Mouse (Mus musculus): ENCODE measurements around the gene Vrk1. TPM values are rescaled to one million over a fixed set of nuclear protein-coding genes. Genes with fewer than 3 reads are reported as not detected.

Gene Vrk1
- total and polyA plus RNA-seq, 3 experiments = 55.2 to 124 (median 69.1) TPM

DNA sequence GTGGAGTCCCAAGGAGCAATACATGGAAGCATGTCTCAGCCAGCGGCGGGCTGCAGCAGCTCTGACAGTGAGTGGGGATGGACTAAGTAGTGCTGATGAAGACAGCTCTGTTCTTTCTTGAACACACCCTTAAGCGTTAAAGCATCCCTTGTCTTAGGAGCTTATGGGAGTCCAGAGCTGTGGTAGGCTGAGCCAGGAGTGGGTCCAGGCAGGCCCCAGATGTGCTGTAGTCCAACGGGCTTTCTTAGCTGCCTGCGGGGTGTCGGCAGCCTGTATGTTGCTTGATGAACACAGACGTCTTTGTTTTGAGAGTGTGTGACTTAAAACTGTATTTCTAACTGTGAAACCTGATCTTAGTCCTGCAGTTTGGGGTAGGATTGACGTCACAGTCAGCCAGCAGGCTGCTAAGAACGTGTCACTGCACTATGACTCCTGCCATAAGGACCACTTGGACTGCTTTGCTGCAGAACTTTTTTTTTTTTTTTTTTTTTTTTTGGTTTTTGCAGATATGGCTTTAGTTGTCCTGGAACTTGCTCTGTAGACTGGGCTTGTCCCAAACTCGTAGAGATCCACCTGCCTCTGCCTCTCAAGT is 61.6 kb downstream of the Vrk1 start:
- Histone ChIP-seq H3K9me3 (replicated peaks; ENCODE audit: low read length) (no peaks in the 10 kb centered on the region), H3K4me3 (replicated peaks in 1 of 3; ENCODE audit: low read depth in 2 of 3, low read length in 2 of 3, poor library complexity in 1 of 3) (no peak overlapping the region), H3K27ac (ENCODE audit: insufficient read depth, low read depth) (no peak overlapping the region), H3K9ac (ENCODE audit: insufficient read depth, low read depth) (no peak overlapping the region), H3K4me2 (ENCODE audit: insufficient read depth, low read depth, poor library complexity, severe bottlenecking) (no peak overlapping the region), H3K36me3 (replicated peaks in 1 of 2; ENCODE audit: control insufficient read depth in 1 of 2, insufficient read depth in 1 of 2, low read length in 1 of 2) (peaks cover 41 to 90% of the 10 kb centered on the region in 2 experiments), H3K79me2 (replicated peaks; ENCODE audit: control insufficient read depth, extremely low read depth, insufficient read depth, poor library complexity, severe bottlenecking) (no peaks in the 10 kb centered on the region), H3K4me1 (ENCODE audit: control insufficient read depth in 1 of 2, insufficient read depth in 2 of 2) (no peaks in the 10 kb centered on the region), H3K27me3 (replicated peaks) (no peaks in the 10 kb centered on the region)
- dilution Hi-C loops (cut with MboI; ENCODE audit: extremely low pct_ligation_motif_present, extremely low pct_unique_long_range_greater_than_20kb, low sequenced_read_pairs) = no loop called here
- no peak for DNase-seq (ENCODE audit: extremely low read depth)
- TF ChIP-seq E2F4 (IDR thresholded peaks at IDR 0.05; ENCODE audit: insufficient replicate concordance, low read depth, low read length) = no peak
- no peak for TF ChIP-seq CTCF (conservative IDR thresholded peaks at IDR 0.05 in 1 of 2, IDR thresholded peaks at IDR 0.05 in 1 of 2; ENCODE audit: low read depth in 2 of 2, low read length in 2 of 2)
- no peak for TF ChIP-seq ETS1 (conservative IDR thresholded peaks at IDR 0.05; ENCODE audit: low read depth, low read length)
- no peak for TF ChIP-seq NELFE (IDR thresholded peaks at IDR 0.05; ENCODE audit: low read depth, low read length)
- no peak for TF ChIP-seq MEF2A (IDR thresholded peaks at IDR 0.05; ENCODE audit: borderline replicate concordance, low read depth, low read length)
- TF ChIP-seq BHLHE40 (IDR thresholded peaks at IDR 0.05; ENCODE audit: low read depth, low read length) = no peak
- TF ChIP-seq MXI1 (IDR thresholded peaks at IDR 0.05; ENCODE audit: low read depth, low read length) = no peak
- TF ChIP-seq RAD21 (IDR thresholded peaks at IDR 0.05; ENCODE audit: low read depth, low read length) = no peak
- TF ChIP-seq HCFC1 (IDR thresholded peaks at IDR 0.05; ENCODE audit: low read depth, low read length) = no peak
- TF ChIP-seq ZNF384 (IDR thresholded peaks at IDR 0.05; ENCODE audit: low read depth, low read length) = no peak
- no peak for TF ChIP-seq RCOR1 (conservative IDR thresholded peaks at IDR 0.05; ENCODE audit: low read depth, low read length)
- no peak for TF ChIP-seq MYC (IDR thresholded peaks at IDR 0.05; ENCODE audit: low read depth, low read length)
- TF ChIP-seq JUN (IDR thresholded peaks at IDR 0.05; ENCODE audit: insufficient read depth, low read depth, low read length) = no peak
- no peak for TF ChIP-seq MAX (IDR thresholded peaks at IDR 0.05; ENCODE audit: low read length)
- in situ Hi-C loops (cut with MboI; ENCODE audit: low pct_ligation_motif_present, low pct_unique_long_range_greater_than_20kb, low sequenced_read_pairs) = no loop called here

DNA sequence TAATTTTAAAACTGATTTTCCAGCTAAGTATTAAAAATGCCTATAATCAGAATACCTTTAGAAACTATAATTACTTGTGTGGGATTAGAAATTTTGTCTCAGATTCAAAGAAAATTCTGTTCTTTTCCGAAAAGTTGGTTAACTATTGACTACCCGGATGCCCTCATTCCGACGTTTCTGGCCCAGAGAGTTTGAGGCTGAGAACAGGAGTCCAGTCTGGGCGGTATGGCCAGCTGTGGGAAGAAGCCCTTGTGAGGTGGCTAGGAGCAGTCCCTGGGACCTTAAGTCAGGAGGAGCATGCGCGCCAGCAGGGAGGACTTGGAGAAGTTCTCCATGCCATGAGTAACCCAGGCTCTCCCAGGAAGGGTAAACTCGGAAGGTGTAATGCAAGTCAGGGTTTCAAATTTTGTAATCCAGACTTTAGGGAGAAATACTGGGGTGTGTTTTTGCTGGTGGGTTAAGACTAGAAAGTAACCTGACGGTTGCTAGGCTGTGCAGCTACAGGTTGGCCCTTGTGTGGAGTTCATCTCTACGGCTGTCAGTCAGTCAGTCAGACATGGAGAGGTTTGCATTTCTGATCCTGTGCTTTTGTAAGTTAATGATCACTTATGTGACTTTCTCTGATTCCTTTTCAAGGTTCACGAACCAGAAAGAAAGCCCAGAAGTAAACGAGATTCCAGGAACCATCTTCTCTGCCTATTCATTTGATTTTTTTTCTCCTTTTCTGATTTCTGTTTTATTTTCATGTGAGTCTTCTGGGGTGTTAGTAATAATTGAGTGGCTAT is 64.5 kb downstream of the Vrk1 start:
- Histone ChIP-seq H3K4me3 (replicated peaks in 1 of 3; ENCODE audit: low read depth in 2 of 3, low read length in 2 of 3, poor library complexity in 1 of 3) (no peak overlapping the region), H3K27ac (ENCODE audit: insufficient read depth, low read depth) (no peak overlapping the region), H3K36me3 (replicated peaks in 1 of 2; ENCODE audit: control insufficient read depth in 1 of 2, insufficient read depth in 1 of 2, low read length in 1 of 2) (peaks cover 32 to 87% of the 10 kb centered on the region in 2 experiments), H3K4me1 (ENCODE audit: control insufficient read depth in 1 of 2, insufficient read depth in 2 of 2) (no peaks in the 10 kb centered on the region), H3K4me2 (ENCODE audit: insufficient read depth, low read depth, poor library complexity, severe bottlenecking) (no peak overlapping the region), H3K9ac (ENCODE audit: insufficient read depth, low read depth) (no peak overlapping the region), H3K27me3 (replicated peaks) (no peaks in the 10 kb centered on the region), H3K79me2 (replicated peaks; ENCODE audit: control insufficient read depth, extremely low read depth, insufficient read depth, poor library complexity, severe bottlenecking) (no peaks in the 10 kb centered on the region), H3K9me3 (replicated peaks; ENCODE audit: low read length) (no peaks in the 10 kb centered on the region)
- dilution Hi-C loops (cut with MboI; ENCODE audit: extremely low pct_ligation_motif_present, extremely low pct_unique_long_range_greater_than_20kb, low sequenced_read_pairs) (no loop called here), in situ Hi-C loops (cut with MboI; ENCODE audit: low pct_ligation_motif_present, low pct_unique_long_range_greater_than_20kb, low sequenced_read_pairs) (no loop called here)
- TF ChIP-seq MAZ (IDR thresholded peaks at IDR 0.05; ENCODE audit: low read depth, low read length) (no peak), TBP (conservative IDR thresholded peaks at IDR 0.05; ENCODE audit: low read depth, low read length) (no peak), RAD21 (IDR thresholded peaks at IDR 0.05; ENCODE audit: low read depth, low read length) (no peak), POLR2AphosphoS2 (IDR thresholded peaks at IDR 0.05; ENCODE audit: low read depth, low read length) (no peak), EP300 (IDR thresholded peaks at IDR 0.05; ENCODE audit: low read length) (no peak), SIN3A (IDR thresholded peaks at IDR 0.05; ENCODE audit: low read length) (no peak), ETS1 (conservative IDR thresholded peaks at IDR 0.05; ENCODE audit: low read depth, low read length) (no peak), USF1 (IDR thresholded peaks at IDR 0.05; ENCODE audit: low read depth, low read length) (no peak)
- no peak for DNase-seq (ENCODE audit: extremely low read depth)

Measured in CH12.LX (cell line).